Mouse (Mus musculus) intestine, embryonic 14.5 days (tissue): ENCODE data around the gene Drd2. TPM values are rescaled to one million over a fixed set of nuclear protein-coding genes. Genes with fewer than 3 reads are reported as not detected.

Experiments
- ATAC-seq: fragments of 200-750 bp; cut with Nextera tagmentation; replicated peaks from 2 replicates; pipeline ENCODE4 v1.8.0; 2017; ENCODE audit warnings: low read depth, moderate number of reproducible peaks, moderate TSS enrichment, moderate library complexity; ENCODE audit not compliant: low FRiP score, low TSS enrichment
- DNase-seq: peaks from one replicate; pipeline ENCODE4 v3.0.0-alpha.2; 2018; ENCODE audit warnings: low spot score
- H3K27ac ChIP-seq: fragments of 300-500 bp; sonication (generic); 2 replicates; pipeline ENCODE4 v1.5.1; 2014; ENCODE audit warnings: low read depth, mild to moderate bottlenecking, control low read depth
- H3K27me3 ChIP-seq: fragments of 300-500 bp; sonication (generic); replicated peaks from 2 replicates; pipeline ENCODE4 v1.6.1; 2014; ENCODE audit warnings: low read length, control low read depth; ENCODE audit not compliant: control insufficient read depth, insufficient read depth
- H3K36me3 ChIP-seq: fragments of 300-500 bp; sonication (generic); 2 replicates; pipeline ENCODE4 v1.6.1; 2014; ENCODE audit warnings: low read length, control low read depth; ENCODE audit not compliant: control insufficient read depth, insufficient read depth
- H3K4me1 ChIP-seq: fragments of 300-500 bp; sonication (generic); replicated peaks from 2 replicates; pipeline ENCODE4 v1.6.1; 2014; ENCODE audit warnings: low read length, control low read depth, mixed read lengths; ENCODE audit not compliant: control insufficient read depth, insufficient read depth
- H3K4me2 ChIP-seq: fragments of 300-500 bp; sonication (generic); 2 replicates; pipeline ENCODE4 v1.6.1; 2014; ENCODE audit warnings: low read length
- H3K4me3 ChIP-seq: fragments of 300-500 bp; sonication (generic); 2 replicates; pipeline ENCODE4 v1.5.1; 2014; ENCODE audit warnings: low read depth, low read length, control low read depth, mixed read lengths
- H3K9ac ChIP-seq: fragments of 300-500 bp; sonication (generic); 2 replicates; pipeline ENCODE4 v1.6.1; 2014; ENCODE audit warnings: mild to moderate bottlenecking, low read length
- H3K9me3 ChIP-seq: fragments of 300-500 bp; sonication (generic); 2 replicates; pipeline ENCODE4 v1.6.1; 2016; ENCODE audit warnings: low read length, control low read depth; ENCODE audit not compliant: control insufficient read depth
- whole genome bisulfite sequencing: fragments of 180-500 bp; shearing (Covaris S2); extraction: QIAGEN DNeasy Blood & Tissue Kit; methylation state at CpG from one replicate; pipeline ENCODE4 v1.1.7; 2014; 5-methylcytosine and 5-hydroxymethylcytosine counted together
- polyA plus RNA-seq: library from polyadenylated mRNA; unstranded; fragments of >200 nt; fragmentation: Nextera tagmentation; extraction: Ambion mirVana; gene quantifications from 2 replicates; pipeline ENCODE4 v1.2.1, GENCODE M21; 2014

Gene Drd2
- polyA plus RNA-seq, 1 experiment from 2014 or later = 0.20 TPM

- Histone ChIP-seq H3K9me3 (no peaks in the 10 kb centered on the region), H3K4me3 (no peak overlapping the region), H3K4me2 (no peak overlapping the region), H3K4me1 (no peaks in the 10 kb centered on the region), H3K27me3 (no peaks in the 10 kb centered on the region), H3K36me3 (no peaks in the 10 kb centered on the region), H3K27ac (no peak overlapping the region), H3K9ac (no peak overlapping the region)
- no peak for DNase-seq
- WGBS = 93% methylated on average over 5 of the region's 5 CpGs
- ATAC-seq = no peak
These were observed 83.4 kb downstream of the Drd2 start for GRCm38 (mm10) chr9:49423866-49424265.

- no peak overlapping the region for H3K4me3 ChIP-seq
- no peak overlapping the region for H3K27ac ChIP-seq
- H3K27me3 ChIP-seq = no peaks in the 10 kb centered on the region
- H3K4me1 ChIP-seq = no peaks in the 10 kb centered on the region
- H3K9me3 ChIP-seq = no peaks in the 10 kb centered on the region
- ATAC-seq (no peak), DNase-seq (no peak)
- no peak overlapping the region for H3K9ac ChIP-seq
- 17% methylated on average over 1 of the region's 1 CpGs for WGBS
- no peak overlapping the region for H3K4me2 ChIP-seq
- H3K36me3 ChIP-seq = no peaks in the 10 kb centered on the region
These were observed 85.2 kb downstream of the Drd2 start for GRCm38 (mm10) chr9:49425585-49425984.

- Histone ChIP-seq H3K27ac (no peak within 1 kb of the TSS), H3K36me3 (no peaks in the 10 kb centered on the region), H3K4me1 (no peaks in the 10 kb centered on the region), H3K27me3 (no peaks in the 10 kb centered on the region), H3K4me3 (no peak within 1 kb of the TSS), H3K4me2 (no peak within 1 kb of the TSS), H3K9ac (no peak within 1 kb of the TSS), H3K9me3 (no peaks in the 10 kb centered on the region)
- DNase-seq = no peak
- ATAC-seq = no peak
- 83% methylated on average over 7 of the region's 7 CpGs for whole genome bisulfite sequencing
These were observed 86.5 kb downstream of the Drd2 start, which contains the start of gene Ankk1 for GRCm38 (mm10) chr9:49426921-49427320. Gene Ankk1, minus strand, starts transcription at chr9:49427021.

GRCm38 (mm10) chr9:49427478-49427877 lies 87.1 kb downstream of the Drd2 start:
- H3K36me3 ChIP-seq = no peaks in the 10 kb centered on the region
- H3K9ac ChIP-seq = no peak overlapping the region
- ATAC-seq (no peak), DNase-seq (no peak)
- WGBS = 71% methylated on average over 5 of the region's 5 CpGs
- H3K27ac ChIP-seq = no peak overlapping the region
- H3K4me2 ChIP-seq = no peak overlapping the region
- H3K4me3 ChIP-seq = no peak overlapping the region
- H3K4me1 ChIP-seq = no peaks in the 10 kb centered on the region
- no peaks in the 10 kb centered on the region for H3K9me3 ChIP-seq
- no peaks in the 10 kb centered on the region for H3K27me3 ChIP-seq

- H3K4me1 ChIP-seq = no peaks in the 10 kb centered on the region
- no peak overlapping the region for H3K27ac ChIP-seq
- ATAC-seq (no peak), DNase-seq (no peak)
- H3K9me3 ChIP-seq = no peaks in the 10 kb centered on the region
- no peak overlapping the region for H3K4me2 ChIP-seq
- 78% methylated on average over 3 of the region's 3 CpGs for WGBS
- no peaks in the 10 kb centered on the region for H3K27me3 ChIP-seq
- no peaks in the 10 kb centered on the region for H3K36me3 ChIP-seq
- no peak overlapping the region for H3K9ac ChIP-seq
- no peak overlapping the region for H3K4me3 ChIP-seq
These were observed 102.2 kb downstream of the Drd2 start for GRCm38 (mm10) chr9:49442621-49443020.

GRCm38 (mm10) chr9:49450491-49450890 lies 110.1 kb downstream of the Drd2 start:
- Histone ChIP-seq H3K36me3 (no peaks in the 10 kb centered on the region), H3K27me3 (no peaks in the 10 kb centered on the region), H3K9me3 (no peaks in the 10 kb centered on the region), H3K27ac (no peak overlapping the region), H3K4me3 (no peak overlapping the region), H3K4me2 (no peak overlapping the region), H3K9ac (no peak overlapping the region), H3K4me1 (no peaks in the 10 kb centered on the region)
- ATAC-seq = no peak
- WGBS = 81% methylated on average over 3 of the region's 3 CpGs
- no peak for DNase-seq

GRCm38 (mm10) chr9:49452396-49452795 lies 112.0 kb downstream of the Drd2 start:
- WGBS = 84% methylated on average over 1 of the region's 1 CpGs
- no peaks in the 10 kb centered on the region for H3K27me3 ChIP-seq
- ATAC-seq (no peak), DNase-seq (no peak)
- H3K4me1 ChIP-seq = no peaks in the 10 kb centered on the region
- no peaks in the 10 kb centered on the region for H3K9me3 ChIP-seq
- H3K4me3 ChIP-seq = no peak overlapping the region
- no peak overlapping the region for H3K27ac ChIP-seq
- no peak overlapping the region for H3K9ac ChIP-seq
- no peaks in the 10 kb centered on the region for H3K36me3 ChIP-seq
- no peak overlapping the region for H3K4me2 ChIP-seq

GRCm38 (mm10) chr9:49456136-49456535 lies 115.7 kb downstream of the Drd2 start:
- WGBS = 89% methylated on average over 3 of the region's 3 CpGs
- Histone ChIP-seq H3K9me3 (no peaks in the 10 kb centered on the region), H3K4me1 (no peaks in the 10 kb centered on the region), H3K4me2 (no peak overlapping the region), H3K4me3 (no peak overlapping the region), H3K9ac (no peak overlapping the region), H3K27ac (no peak overlapping the region), H3K27me3 (no peaks in the 10 kb centered on the region), H3K36me3 (no peaks in the 10 kb centered on the region)
- DNase-seq (no peak), ATAC-seq (no peak)
